Mouse (Mus musculus) midbrain, embryonic 11.5 days (tissue): ENCODE results near the gene Shld1. TPM values are rescaled to one million over a fixed set of nuclear protein-coding genes. Genes with fewer than 3 reads are reported as not detected.

ENCODE experiments used
- ATAC-seq: fragments of 200-750 bp; cut with Nextera tagmentation; 2 replicates; pipeline ENCODE4 v1.8.0; 2017; ENCODE audit warnings: moderate TSS enrichment, moderate library complexity; ENCODE audit not compliant: low FRiP score
- DNase-seq: peaks from one replicate; pipeline ENCODE4 v3.0.0; 2015; ENCODE audit warnings: low spot score; ENCODE audit errors: missing footprints
- H3K27ac ChIP-seq: fragments of 300-500 bp; sonication (generic); 2 replicates; pipeline ENCODE4 v1.5.1; 2014; ENCODE audit warnings: low read depth, low read length
- H3K27me3 ChIP-seq: fragments of 300-500 bp; sonication (generic); 2 replicates; pipeline ENCODE4 v1.6.1; 2014; ENCODE audit warnings: mild to moderate bottlenecking, low read length, moderate library complexity, mixed read lengths; ENCODE audit not compliant: control insufficient read depth, insufficient read depth
- H3K36me3 ChIP-seq: fragments of 300-500 bp; sonication (generic); 2 replicates; pipeline ENCODE4 v1.6.1; 2014; ENCODE audit warnings: mild to moderate bottlenecking, low read length, moderate library complexity, mixed read lengths; ENCODE audit not compliant: control insufficient read depth, insufficient read depth
- H3K4me1 ChIP-seq: fragments of 300-500 bp; sonication (generic); 2 replicates; pipeline ENCODE4 v1.6.1; 2014; ENCODE audit warnings: low read length; ENCODE audit not compliant: control insufficient read depth, insufficient read depth
- H3K4me2 ChIP-seq: fragments of 300-500 bp; sonication (generic); 2 replicates; pipeline ENCODE4 v1.6.1; 2014; ENCODE audit warnings: mild to moderate bottlenecking, moderate library complexity
- H3K4me3 ChIP-seq: fragments of 300-500 bp; sonication (generic); 2 replicates; pipeline ENCODE4 v1.5.1; 2014; ENCODE audit warnings: low read depth, low read length
- H3K9ac ChIP-seq: fragments of 300-500 bp; sonication (generic); 2 replicates; pipeline ENCODE4 v1.6.1; 2014; ENCODE audit warnings: low read length
- H3K9me3 ChIP-seq: fragments of 300-500 bp; sonication (generic); 2 replicates; pipeline ENCODE4 v1.6.1; 2016; ENCODE audit warnings: low read length; ENCODE audit not compliant: control insufficient read depth
- WGBS: fragments of 180-500 bp; shearing (Covaris S2); extraction: QIAGEN DNeasy Blood & Tissue Kit; methylation state at CpG from one replicate; pipeline ENCODE4 v1.1.7; 2014; 5-methylcytosine and 5-hydroxymethylcytosine counted together
- polyA plus RNA-seq: library from polyadenylated mRNA; unstranded; fragments of >200 nt; fragmentation: Nextera tagmentation; extraction: Ambion mirVana; gene quantifications from 2 replicates; pipeline ENCODE4 v1.2.1, GENCODE M21; 2014

Gene Shld1
- polyA plus RNA-seq, 1 experiment from 2014 or later, result 17.9 TPM

- no peaks in the 10 kb centered on the region for H3K9me3 ChIP-seq
- WGBS, result 88% methylated on average over 9 of the region's 9 CpGs
- ATAC-seq, result no peak
Measured at GRCm38 (mm10) chr2:132725376-132725905, 38.7 kb downstream of the Shld1 start.

DNA sequence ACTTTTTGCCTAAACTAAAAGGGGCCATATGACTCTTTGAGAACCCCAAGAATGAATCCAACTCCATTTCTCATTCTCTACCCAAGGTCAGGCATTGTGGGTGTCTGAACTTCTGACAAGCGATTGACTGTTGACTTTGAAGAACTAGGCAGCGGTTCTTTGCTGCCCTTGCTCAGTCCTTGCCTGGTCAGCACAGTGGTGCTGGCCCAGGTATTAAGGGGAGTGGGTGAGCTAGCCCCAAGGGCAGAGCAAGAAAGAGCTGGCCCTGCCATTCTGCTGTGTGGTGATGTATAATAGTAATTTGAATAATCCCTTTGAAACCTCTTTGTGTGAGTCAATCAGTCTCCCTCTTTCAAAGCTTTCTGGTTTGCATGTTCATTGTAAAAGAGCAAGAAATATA is 39.4 kb downstream of the Shld1 start:
- Histone ChIP-seq H3K9ac (no peak overlapping the region), H3K27me3 (no peaks in the 10 kb centered on the region), H3K27ac (no peak overlapping the region), H3K36me3 (no peaks in the 10 kb centered on the region), H3K4me2 (no peak overlapping the region), H3K9me3 (no peaks in the 10 kb centered on the region), H3K4me3 (no peak overlapping the region), H3K4me1 (peaks cover 4% of the 10 kb centered on the region)
- no peak for DNase-seq
- WGBS, result 82% methylated on average over 2 of the region's 2 CpGs
- ATAC-seq, result peak; percentile 71

More at GRCm38 (mm10) chr2:132725376-132725905, 38.7 kb downstream of the Shld1 start:
- Histone ChIP-seq H3K4me3 (no peak overlapping the region), H3K27me3 (no peaks in the 10 kb centered on the region), H3K4me1 (peaks cover 4% of the 10 kb centered on the region), H3K27ac (no peak overlapping the region), H3K36me3 (no peaks in the 10 kb centered on the region), H3K9ac (no peak overlapping the region), H3K4me2 (no peak overlapping the region)
- no peak for DNase-seq

GRCm38 (mm10) chr2:132732940-132733339 is 46.2 kb downstream of the Shld1 start:
- Histone ChIP-seq H3K4me2 (no peak overlapping the region), H3K27me3 (no peaks in the 10 kb centered on the region), H3K36me3 (no peaks in the 10 kb centered on the region), H3K4me3 (no peak overlapping the region), H3K27ac (no peak overlapping the region), H3K9me3 (no peaks in the 10 kb centered on the region), H3K9ac (no peak overlapping the region), H3K4me1 (no peaks in the 10 kb centered on the region)
- 88% methylated on average over 5 of the region's 5 CpGs for WGBS
- DNase-seq (no peak), ATAC-seq (no peak)

GRCm38 (mm10) chr2:132733603-132734573 is 47.2 kb downstream of the Shld1 start:
- H3K9me3 ChIP-seq, result no peaks in the 10 kb centered on the region
- H3K9ac ChIP-seq, result no peak overlapping the region
- DNase-seq (no peak), ATAC-seq (no peak)
- H3K36me3 ChIP-seq, result no peaks in the 10 kb centered on the region
- no peak overlapping the region for H3K27ac ChIP-seq
- no peak overlapping the region for H3K4me2 ChIP-seq
- WGBS, result 92% methylated on average over 10 of the region's 10 CpGs
- no peaks in the 10 kb centered on the region for H3K4me1 ChIP-seq
- H3K4me3 ChIP-seq, result no peak overlapping the region
- H3K27me3 ChIP-seq, result no peaks in the 10 kb centered on the region

DNA sequence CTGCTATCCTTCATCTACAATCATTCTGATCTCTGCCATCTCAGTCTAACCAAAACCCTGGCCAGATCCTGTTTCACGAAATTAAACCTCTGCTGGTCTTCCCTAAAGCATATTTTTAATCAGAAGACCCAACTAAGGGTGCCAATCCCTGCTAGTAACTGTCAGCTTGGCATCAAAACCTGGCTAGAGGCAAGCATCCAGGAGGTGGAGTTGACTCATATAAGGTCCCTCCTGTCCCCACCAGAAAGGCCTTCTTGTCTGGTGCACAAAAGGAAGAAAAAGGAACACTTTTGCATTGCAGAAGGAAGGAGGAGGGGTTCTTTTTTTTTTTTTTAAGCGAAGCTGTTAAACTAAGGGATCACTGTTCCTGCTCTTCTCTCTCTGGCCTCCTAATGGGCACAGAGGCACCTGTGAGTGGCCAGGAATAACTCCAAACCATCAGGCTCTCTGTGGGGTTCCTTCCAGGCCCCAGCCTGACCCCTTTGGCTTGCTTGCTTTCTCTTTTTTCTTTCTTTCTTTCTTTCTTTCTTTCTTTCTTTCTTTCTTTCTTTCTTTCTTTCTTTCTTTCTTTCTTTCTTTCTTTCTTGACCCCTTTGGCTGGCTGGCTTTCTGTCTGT is 52.2 kb downstream of the Shld1 start:
- Histone ChIP-seq H3K36me3 (no peaks in the 10 kb centered on the region), H3K27me3 (no peaks in the 10 kb centered on the region), H3K27ac (no peak overlapping the region), H3K9me3 (no peaks in the 10 kb centered on the region), H3K4me2 (no peak overlapping the region), H3K4me3 (no peak overlapping the region), H3K4me1 (no peaks in the 10 kb centered on the region), H3K9ac (no peak overlapping the region)
- WGBS, result 61% methylated on average over 2 of the region's 2 CpGs
- DNase-seq (no peak), ATAC-seq (no peak)

- ATAC-seq (peak; percentile 67; the same call in 1 of the 2 replicates), DNase-seq (peak; percentile 88)
- Histone ChIP-seq H3K9me3 (no peaks in the 10 kb centered on the region), H3K27ac (no peak overlapping the region; the same call in 1 of the 2 replicates), H3K4me3 (no peak overlapping the region), H3K9ac (peak overlapping the region; percentile 27; the same call in 1 of the 2 replicates), H3K4me2 (no peak overlapping the region), H3K27me3 (no peaks in the 10 kb centered on the region), H3K4me1 (no peaks in the 10 kb centered on the region), H3K36me3 (no peaks in the 10 kb centered on the region)
- 50% methylated on average over 8 of the region's 8 CpGs for WGBS
Measured at GRCm38 (mm10) chr2:132741862-132742347, 55.2 kb downstream of the Shld1 start.

DNA sequence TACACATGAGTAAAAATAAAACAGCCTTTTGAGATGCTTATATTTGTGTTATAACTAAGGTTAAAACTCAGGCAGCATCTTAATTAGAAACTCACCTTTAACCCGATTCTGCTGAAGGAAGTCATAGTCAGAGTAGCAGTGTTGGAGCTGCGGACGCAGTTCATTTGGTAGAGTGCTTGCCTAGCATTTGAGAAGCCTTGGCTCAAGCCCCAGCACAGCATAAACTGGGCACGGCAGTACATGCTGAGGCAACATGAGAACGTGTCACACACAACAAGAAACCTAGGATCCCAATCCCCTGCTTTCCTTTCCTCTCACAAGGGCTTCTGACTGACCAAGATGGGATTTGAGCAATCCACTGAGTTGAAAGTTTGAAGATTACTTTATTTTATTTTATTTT is 58.1 kb downstream of the Shld1 start:
- Histone ChIP-seq H3K9me3 (no peaks in the 10 kb centered on the region), H3K4me1 (no peaks in the 10 kb centered on the region), H3K4me3 (no peak overlapping the region), H3K36me3 (no peaks in the 10 kb centered on the region), H3K27me3 (no peaks in the 10 kb centered on the region), H3K27ac (no peak overlapping the region), H3K4me2 (no peak overlapping the region), H3K9ac (no peak overlapping the region)
- 92% methylated on average over 5 of the region's 5 CpGs for WGBS
- ATAC-seq (no peak), DNase-seq (no peak)

DNA sequence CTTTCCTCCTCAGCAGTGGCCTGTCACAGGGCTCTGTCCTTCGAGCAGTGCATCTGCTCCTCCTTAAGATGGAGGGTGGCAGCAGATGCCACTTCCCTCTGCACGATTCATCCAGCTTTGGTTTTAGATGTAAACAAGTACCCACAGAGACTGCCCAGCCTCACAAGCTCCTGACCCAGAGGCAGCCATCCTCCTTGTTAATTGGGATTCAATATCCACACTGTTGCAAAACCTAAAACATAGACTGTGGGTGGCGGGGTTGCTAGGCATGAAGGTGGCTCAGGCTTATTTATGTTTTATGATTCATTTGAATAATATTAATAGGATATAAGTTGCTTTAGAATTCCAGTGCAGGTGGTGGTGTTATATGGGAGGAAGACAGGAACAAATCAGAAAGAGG is 59.4 kb downstream of the Shld1 start:
- no peaks in the 10 kb centered on the region for H3K27me3 ChIP-seq
- H3K4me2 ChIP-seq, result no peak overlapping the region
- H3K9me3 ChIP-seq, result no peaks in the 10 kb centered on the region
- no peak overlapping the region for H3K27ac ChIP-seq
- H3K36me3 ChIP-seq, result no peaks in the 10 kb centered on the region
- DNase-seq (no peak), ATAC-seq (no peak)
- WGBS, result 94% methylated on average over 3 of the region's 3 CpGs
- H3K4me1 ChIP-seq, result no peaks in the 10 kb centered on the region
- H3K4me3 ChIP-seq, result no peak overlapping the region
- no peak overlapping the region for H3K9ac ChIP-seq

GRCm38 (mm10) chr2:132750726-132751125 is 64.0 kb downstream of the Shld1 start:
- Histone ChIP-seq H3K9ac (no peak overlapping the region), H3K27ac (no peak overlapping the region), H3K4me3 (no peak overlapping the region), H3K4me2 (no peak overlapping the region), H3K36me3 (no peaks in the 10 kb centered on the region), H3K27me3 (no peaks in the 10 kb centered on the region), H3K4me1 (no peaks in the 10 kb centered on the region; the same call in 1 of the 2 replicates), H3K9me3 (no peaks in the 10 kb centered on the region)
- ATAC-seq, result no peak
- no peak for DNase-seq
